Mouse (Mus musculus) gastrocnemius, postnatal 25 days (tissue): ENCODE results near the gene Nup155. TPM values are rescaled to one million over a fixed set of nuclear protein-coding genes. Genes with fewer than 3 reads are reported as not detected.
"Not testable (repeated sequence)": the region's sequence is repeated elsewhere in the genome, so short reads cannot be mapped to it uniquely, and the experiment has no call there.

ENCODE experiments used
- DNase-seq: peaks from one replicate; pipeline ENCODE4 v3.0.0; 2022
- long read RNA-seq, 2 experiments: library from polyadenylated mRNA; stranded (forward); transcript quantifications; one replicate each; pipeline ENCODE4 v2.0.0; 2021
- total RNA-seq, 2 experiments: library from RNA; stranded (reverse); gene quantifications; 1 replicate in 1 of 2; 2 replicates in 1 of 2; pipeline ENCODE4 v1.2.3; 2021

The Nup155 gene
- 1 to 10 TPM; 6.6 to 7.9 TPM for total RNA-seq
- long read RNA-seq, experiment 1, partial matches to known transcripts = 0 of 1 reads
- long read RNA-seq, experiment 1, other reads (novel, unspliced or antisense) = 1 of 1 reads
- long read RNA-seq, experiment 2, partial matches to known transcripts = 0 of 1 reads
- long read RNA-seq, experiment 2, other reads (novel, unspliced or antisense) = 1 of 1 reads

DNA sequence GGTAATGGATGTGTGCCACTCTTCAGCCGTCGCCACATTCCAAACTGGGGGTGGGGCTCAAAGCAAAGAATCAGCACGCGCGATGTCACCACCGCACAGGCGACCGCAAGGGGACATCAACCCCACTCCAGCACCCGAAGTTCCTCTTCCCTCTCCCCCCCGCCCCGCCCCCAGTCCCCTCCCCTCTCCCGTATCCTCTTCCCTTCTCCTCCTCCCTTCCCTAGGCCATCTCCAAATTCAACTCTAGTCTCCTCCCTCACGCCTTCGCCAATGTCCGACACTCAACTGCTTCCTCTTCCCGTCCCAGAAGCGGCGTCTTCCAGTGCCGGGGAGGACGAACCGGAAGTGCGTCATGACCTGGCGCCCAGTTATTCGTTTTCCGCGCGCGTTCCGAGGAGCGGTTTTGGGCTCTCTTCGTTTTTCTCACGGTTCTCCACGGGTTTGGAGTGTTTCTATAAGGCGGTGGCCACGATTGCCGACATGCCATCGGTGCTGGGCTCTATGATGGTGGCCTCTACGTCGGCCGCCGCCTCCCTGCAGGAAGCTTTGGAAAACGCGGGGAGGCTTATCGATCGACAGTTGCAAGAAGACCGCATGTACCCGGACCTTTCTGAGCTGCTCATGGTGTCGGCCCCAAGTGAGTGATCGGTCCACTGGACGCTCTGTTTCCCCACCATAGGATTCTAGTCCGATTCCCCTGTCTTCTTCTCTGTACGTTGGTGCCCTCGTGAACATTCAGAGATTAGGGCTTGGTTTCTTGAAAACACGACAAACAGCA, at the start of gene Nup155:
TSS of gene Nup155 (plus strand) at position 308 of the 778 bp plus-strand sequence.
- peak; percentile 88 for DNase-seq

DNA sequence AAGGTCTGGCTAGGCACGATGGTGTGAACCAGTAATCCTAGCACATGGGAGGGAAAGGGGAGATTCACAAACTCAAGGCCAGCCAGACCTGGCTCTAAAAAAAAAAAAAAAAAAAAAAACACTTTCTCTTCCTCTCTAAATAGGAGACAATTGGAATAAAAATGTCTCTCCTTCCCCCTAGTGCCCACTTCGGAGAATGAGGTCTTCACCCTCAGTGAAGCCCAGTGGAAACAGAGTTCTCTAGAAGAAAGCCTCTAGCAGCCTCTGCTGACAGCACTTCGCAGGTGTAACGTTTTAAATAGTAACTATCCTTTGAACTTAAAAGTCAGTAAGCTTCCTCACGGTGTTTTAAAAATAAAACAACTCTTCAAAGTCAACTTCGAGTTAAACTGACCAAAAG, 43.9 kb upstream of the Nup155 start:
- no peak for DNase-seq

- DNase-seq = not testable (repeated sequence)
Observed at GRCm38 (mm10) chr15:8073159-8073558, 35.9 kb upstream of the Nup155 start.

DNA sequence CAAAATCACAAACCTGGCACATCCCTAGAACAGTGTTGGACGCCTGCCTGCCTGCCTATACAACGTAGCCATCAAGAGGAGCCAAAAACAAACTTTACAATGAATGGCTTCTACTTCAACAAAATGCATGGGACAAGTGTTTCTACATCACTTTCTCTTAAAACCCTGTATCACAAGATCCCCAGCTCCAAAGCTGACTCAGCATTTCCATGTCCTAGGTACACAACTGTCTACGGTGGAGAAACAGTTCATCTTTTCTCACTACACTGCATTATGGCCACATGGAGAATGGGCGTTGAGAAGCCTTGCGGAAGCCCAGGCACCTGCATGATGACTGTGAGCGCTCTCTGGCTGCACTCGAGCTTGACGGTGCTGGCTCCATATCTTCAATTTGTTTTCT, 26.9 kb upstream of the Nup155 start:
- no peak for DNase-seq

DNA sequence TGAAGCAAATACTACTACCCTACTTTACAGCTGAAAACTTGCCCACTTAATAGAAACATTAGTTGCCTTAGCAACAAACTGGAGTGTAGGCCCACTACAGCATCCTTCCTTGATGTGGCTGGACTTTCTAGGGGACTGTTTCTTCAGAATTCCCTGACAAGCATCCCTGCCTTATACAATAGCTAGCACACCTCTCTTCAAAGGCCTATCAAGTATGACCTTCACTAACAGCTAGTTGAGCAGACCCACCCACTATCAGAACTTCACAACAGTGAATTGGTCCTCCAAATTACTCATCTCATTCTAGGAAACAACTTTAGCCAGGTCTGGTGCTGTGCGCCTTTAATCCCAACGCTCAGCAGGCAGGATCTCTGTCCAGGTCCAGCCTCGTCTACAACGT, 21.8 kb upstream of the Nup155 start:
- DNase-seq = no peak

GRCm38 (mm10) chr15:8088715-8089114, 20.4 kb upstream of the Nup155 start:
- DNase-seq = no peak

GRCm38 (mm10) chr15:8090685-8091084, 18.4 kb upstream of the Nup155 start:
- DNase-seq = no peak

GRCm38 (mm10) chr15:8092668-8093067, 16.4 kb upstream of the Nup155 start:
- DNase-seq = not testable (repeated sequence)

- DNase-seq = no peak
Observed at GRCm38 (mm10) chr15:8097853-8098252, 11.2 kb upstream of the Nup155 start.

DNA sequence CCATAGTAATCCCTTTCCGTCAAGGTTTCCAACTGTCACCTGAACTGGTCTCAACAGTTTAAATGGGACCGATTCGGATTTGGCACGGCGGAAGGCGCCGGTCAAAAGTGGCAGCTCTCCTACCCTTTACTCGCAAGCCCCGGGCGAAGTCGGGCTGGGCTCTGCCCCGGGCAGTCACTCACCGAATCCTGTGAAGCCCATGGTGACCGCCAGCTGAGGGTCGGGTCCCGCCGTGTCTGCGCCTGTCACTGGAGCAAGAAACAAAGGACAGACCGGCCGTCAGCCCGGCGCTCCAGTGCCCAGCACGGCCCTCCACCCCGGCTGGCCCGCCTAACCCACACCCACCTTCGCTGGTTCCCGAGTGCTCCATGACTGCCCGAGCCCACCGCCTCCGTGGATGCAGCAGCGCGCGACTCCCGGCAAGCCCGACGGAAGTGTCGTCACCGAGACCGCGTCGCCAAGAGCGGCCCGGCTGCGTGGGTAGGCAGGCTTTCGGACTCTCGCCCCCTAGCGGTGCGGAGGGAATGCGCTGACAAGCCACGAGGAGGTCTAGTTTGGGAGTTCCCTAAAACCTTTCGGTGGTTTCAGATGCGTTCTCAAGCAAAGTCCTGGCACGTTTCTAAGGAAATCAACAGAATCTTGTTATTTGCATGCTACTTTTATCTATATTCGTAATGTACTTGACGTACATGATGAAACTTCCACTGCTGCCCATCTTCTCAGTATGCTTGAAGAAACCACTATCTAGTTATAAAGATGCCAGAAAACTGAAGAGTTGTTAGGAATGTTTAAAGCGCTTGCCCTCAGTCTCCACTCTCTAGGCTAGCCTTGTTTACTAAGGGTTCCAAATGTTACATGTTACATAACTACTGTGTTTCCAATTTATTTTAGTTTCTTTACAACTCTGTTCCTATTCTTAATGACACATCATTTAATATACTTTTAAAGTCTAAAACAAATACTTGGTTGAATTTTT, 10.0 kb upstream of the Nup155 start, which contains the start of gene Wdr70:
TSS of gene Wdr70 (minus strand) at position 436 of the 976 bp plus-strand sequence.
- DNase-seq = peak; percentile 93

- not testable (repeated sequence) for DNase-seq
Observed at GRCm38 (mm10) chr15:8101975-8102542, 7.0 kb upstream of the Nup155 start.

DNA sequence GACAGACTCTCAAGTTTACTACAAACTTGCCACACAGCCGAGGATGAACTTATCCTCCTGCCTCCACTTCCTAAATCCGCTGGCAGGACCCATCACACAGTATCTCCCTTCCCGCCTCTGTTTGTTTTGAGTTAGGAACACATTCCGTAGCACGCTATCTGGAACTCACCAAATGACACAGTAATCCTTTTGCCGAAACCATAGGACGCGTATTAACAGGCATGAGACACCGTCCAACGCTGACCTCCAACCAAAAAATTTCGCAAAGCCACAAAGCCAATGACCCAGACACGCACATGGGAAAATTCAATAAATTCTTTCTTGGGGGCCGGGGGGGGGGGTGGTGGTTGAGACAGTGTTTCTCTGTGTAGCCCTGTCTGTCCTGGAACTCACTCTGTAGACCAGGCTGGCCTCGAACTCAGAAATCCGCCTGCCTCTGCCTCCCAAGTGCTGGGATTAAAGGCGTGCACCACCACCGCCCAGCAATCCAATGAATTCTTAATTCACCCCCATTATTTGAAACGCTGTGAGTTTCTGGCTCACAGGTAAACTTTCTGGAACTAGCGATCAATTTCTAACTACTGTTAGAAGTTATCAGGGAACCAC, 610 bp upstream of the Nup155 start:
- DNase-seq = no peak

DNA sequence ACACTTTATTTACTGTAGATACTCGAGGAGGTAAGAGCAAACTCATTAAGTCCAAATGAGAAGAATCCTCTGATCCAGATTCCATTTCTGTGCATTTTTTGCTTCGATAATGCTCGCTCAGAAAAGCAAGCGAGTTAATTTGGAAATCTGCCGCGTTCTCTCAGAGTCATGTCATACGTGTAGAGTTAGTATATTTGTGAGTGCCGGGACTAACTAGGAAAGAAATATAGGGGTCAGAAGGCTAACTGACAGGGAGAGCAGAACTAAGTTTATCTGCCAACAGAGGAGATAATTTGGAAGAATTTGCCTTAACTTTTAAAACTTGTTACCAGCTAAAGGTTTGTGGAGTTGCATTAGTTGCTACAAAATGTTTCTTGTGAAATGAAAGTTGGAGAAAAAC, 709 bp downstream of the Nup155 start:
- no peak for DNase-seq

DNA sequence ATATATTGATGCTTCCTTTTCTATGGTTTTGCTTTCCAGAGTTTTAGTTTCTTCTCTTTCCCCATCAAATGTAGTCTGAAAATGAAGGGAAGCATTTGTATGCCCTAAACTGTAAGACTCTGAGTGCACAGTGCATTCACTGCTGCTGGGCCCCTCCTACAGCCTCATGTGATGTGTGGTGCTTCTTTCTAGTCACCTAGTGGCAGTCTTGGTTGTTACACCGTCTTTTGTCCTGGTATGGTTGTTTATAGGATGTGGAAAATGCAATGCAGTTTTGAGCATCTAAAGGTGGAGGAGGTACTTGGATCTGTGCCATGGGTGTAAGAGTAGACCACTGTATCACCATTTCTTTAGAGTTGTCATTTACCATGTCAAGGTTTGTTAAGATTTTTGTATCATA, 20.2 kb downstream of the Nup155 start:
- no peak for DNase-seq

DNA sequence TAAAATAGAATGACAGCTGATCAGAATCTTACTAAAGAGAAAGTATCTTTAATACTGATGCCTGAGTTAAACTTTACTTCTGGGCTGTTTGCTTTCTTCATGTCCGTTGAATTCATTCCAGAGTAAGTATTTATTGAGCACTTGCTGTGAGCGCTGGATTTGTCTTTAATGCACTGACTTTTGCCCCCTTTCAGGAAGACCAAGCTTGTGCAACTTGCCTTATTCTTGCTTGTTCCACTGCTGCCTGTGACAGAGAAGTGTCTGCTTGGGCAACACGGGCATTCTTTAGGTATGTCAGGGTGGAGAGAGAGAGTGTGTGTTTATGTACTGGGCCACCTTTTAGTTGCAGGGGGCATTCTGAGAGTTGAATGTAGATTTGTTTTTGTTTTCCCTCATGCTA, 22.2 kb downstream of the Nup155 start:
- DNase-seq = no peak

DNA sequence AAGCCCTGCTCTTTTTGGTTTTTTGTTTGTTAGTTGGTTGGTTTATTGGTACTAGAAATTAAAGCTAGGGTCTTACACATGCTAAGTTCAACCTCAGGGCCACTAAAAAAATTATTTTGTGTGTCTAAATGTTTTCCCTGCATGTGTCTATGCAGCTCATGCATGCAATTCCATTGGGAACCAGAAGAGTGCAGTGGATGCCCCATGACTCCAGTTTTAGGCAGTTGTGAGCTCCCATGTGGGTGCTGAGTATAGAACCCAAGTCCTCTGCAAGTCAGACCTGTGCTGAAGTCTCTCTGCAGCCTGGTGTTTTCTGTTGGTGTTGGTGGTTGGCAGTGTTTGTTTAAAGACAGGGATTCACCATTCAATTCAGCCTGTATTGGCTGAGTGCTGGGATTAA, 22.7 kb downstream of the Nup155 start:
- no peak for DNase-seq

DNA sequence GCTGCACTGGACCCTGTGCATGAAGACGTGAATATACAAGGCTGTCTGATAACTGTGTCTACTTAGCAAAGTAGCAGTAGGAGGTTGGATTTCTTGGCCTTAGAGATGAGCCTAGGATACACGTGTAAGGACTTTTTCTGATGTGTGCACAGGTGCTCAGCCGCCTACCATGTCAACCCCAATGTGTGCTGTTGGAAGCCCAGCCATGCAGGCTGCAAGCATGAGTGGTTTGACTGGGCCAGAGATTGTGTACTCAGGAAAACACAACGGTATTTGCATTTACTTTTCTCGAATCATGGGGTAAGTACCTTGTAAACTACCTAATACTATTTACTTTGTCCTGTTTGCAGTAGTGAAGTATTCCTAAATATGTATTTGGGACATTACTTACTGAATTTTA, 26.5 kb downstream of the Nup155 start:
- DNase-seq = no peak

- DNase-seq = no peak
Observed at GRCm38 (mm10) chr15:8161841-8162240, 52.8 kb downstream of the Nup155 start.

GRCm38 (mm10) chr15:8168591-8169265, 59.7 kb downstream of the Nup155 start, which contains the start of gene Cplane1:
Cplane1 (plus strand) TSS chr15:8169106.
- DNase-seq = peak; percentile 92

DNA sequence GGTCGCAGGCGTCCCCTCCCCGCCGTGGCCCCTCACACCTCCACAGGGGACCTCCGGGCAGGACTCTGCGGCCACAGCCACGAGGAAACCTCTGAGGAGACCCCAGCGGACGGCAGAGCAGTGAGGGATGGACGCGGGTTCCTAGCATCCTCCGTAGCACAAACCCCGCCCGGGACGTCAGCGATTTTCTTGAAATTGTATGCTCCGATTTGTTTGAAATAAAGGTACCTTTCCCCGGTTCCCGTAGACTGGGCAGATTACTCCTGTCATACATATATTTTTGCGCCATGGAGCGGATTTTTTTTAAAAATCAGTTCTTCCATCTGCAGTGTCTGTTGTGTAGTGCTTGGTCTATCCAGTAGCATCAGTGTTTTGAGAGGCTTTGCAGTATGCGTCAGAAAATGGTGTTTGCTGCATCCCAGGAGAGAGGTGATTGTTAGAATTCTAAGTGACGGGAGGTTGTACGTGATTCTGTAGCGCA, 60.2 kb downstream of the Nup155 start:
- no peak for DNase-seq

DNA sequence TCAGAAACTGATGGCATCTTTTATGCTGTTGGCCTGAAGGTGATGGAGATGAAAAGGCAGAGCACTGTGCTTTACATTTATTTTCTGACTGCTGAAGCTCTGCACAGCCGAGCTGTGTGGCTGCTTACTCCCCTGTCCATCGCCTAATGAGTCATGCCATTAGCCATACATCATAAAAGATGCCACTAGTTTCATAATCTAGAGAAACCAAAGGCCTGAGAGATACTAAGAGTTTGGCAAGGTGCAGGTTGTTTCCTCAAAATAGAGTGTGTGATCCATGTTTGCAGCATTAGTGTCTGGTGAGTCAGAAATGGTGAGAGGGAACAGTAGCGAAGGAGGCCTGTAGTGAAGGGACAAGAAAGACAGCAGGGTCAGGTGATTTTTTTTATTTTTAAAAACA, 80.5 kb downstream of the Nup155 start:
- DNase-seq = no peak
